Mouse (Mus musculus) liver, embryonic 18 days (tissue): ENCODE data around the gene Rspo4. TPM values are rescaled to one million over a fixed set of nuclear protein-coding genes. Genes with fewer than 3 reads are reported as not detected.

Experiments
- polyA plus RNA-seq: library from polyadenylated mRNA; depleted of rRNA; stranded (reverse); fragments of >200 nt; gene quantifications from 2 replicates; pipeline ENCODE4 v1.2.3, GENCODE M21; 2012; rRNA removed

Gene Rspo4
- 0.07 and 0.08 TPM in 2 replicates for polyA plus RNA-seq

DNA sequence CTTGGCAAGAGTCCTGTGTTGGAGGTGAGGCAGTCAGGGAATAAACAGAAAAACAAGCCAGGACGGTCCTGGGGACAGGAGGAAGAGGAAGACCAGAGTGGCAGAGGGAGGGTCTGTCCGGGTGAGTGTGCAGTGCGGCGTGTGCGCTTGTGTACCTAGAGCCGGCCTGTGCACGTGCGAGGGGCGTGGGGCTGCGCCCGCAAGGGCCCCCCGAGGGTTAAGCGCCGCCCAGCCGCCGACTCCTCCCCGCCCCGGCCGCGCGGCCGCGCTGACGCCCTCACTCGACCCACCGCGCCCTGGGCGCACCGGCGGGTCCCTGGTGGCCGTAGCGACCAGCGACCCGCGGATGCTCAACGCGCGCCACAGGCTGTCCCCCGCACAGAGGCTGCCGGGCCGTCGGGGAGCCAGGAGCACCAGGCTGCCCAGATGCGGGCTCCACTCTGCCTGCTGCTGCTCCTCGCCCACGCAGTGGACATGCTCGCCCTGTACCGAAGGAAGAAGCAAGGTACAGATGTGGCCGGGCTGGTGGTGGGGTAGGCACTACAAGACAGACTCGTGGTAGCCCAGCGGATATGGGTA, at the start of gene Rspo4:
Gene Rspo4 (plus strand): TSS at position 280 of the 579 bp plus-strand sequence.

DNA sequence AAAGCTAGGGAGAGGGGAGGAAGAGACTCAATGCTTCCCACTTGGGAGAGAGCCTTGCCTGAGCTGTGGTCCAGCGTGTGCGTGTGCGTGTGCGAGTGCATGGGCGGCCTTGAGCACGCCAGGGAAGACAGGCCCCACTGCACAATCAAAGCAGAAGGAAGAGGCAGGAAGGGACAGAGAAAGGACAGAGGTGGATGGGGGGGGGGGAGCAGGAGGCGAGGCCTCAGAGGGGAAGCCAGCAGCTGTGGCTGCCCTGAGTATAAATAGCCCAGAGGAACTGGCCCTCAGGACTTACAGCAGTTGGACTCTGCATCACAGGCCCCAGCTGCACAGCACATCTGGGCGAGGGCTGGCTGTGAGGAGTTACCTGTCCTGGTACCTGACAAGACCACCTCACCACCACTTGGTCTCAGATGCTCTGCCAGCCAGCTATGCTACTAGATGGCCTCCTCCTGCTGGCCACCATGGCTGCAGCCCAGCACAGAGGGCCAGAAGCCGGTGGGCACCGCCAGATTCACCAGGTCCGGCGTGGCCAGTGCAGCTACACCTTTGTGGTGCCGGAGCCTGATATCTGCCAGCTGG, 68.3 kb downstream of the Rspo4 start, which contains the start of gene Angpt4:
Gene Angpt4 (plus strand): TSS at position 292 of the 582 bp plus-strand sequence.

Other genes starting within 250 kb of the Rspo4 start
- 0.02 TPM in 2 replicates for gene Snph, start 210.3 kb upstream of the Rspo4 start, polyA plus RNA-seq
- not detected in 2 replicates for gene Rad21l, start 174.4 kb upstream of the Rspo4 start, polyA plus RNA-seq
- 0.02 TPM in 2 replicates for gene Tmem74b, start 140.9 kb upstream of the Rspo4 start, polyA plus RNA-seq
- 21.9 and 24.1 TPM in 2 replicates for gene Psmf1, start 98.7 kb upstream of the Rspo4 start, polyA plus RNA-seq
- gene Angpt4, start 68.3 kb downstream of the Rspo4 start, polyA plus RNA-seq = 0.14 and 0.19 TPM in 2 replicates
- gene Fam110a, start 137.3 kb downstream of the Rspo4 start, polyA plus RNA-seq = 4.7 and 4.8 TPM in 2 replicates
- 0.37 TPM in 2 replicates for gene Slc52a3, start 153.6 kb downstream of the Rspo4 start, polyA plus RNA-seq
- not detected in 2 replicates for gene Scrt2, start 238.6 kb downstream of the Rspo4 start, polyA plus RNA-seq